Mouse (Mus musculus) Patski (cell line): ENCODE measurements around the gene Cdk14. TPM values are rescaled to one million over a fixed set of nuclear protein-coding genes. Genes with fewer than 3 reads are reported as not detected.

ENCODE experiments used
- ATAC-seq: fragments of 100-300 bp; one replicate; pipeline ENCODE4 v1.8.0; 2021
- CTCF ChIA-PET: fragments of 350-600 bp; sonication (Branson Sonifier 250); formaldehyde crosslinking; loops from one replicate; lab custom pipeline; 2022; ENCODE audit warnings: inconsistent platforms; lab: Charles Lee
- POLR2A ChIA-PET: fragments of 350-600 bp; sonication (Branson Sonifier 250); formaldehyde crosslinking; loops from one replicate; lab custom pipeline; 2022; ENCODE audit warnings: antibody characterized with exemption, inconsistent platforms; lab: Charles Lee
- DNase-seq: peaks from one replicate; pipeline ENCODE4 v3.0.0-alpha.2; 2011; ENCODE audit warnings: low read depth, low spot score
- H3K27me3 ChIP-seq: fragments of 371-371 bp; one replicate; pipeline ENCODE4 v1.5.1; 2021
- CTCF ChIP-seq: fragments of 100-300 bp; IDR thresholded peaks from one replicate; pipeline ENCODE4 v1.5.1; 2021
- in situ Hi-C: fragments of 300-500 bp; cut with MboI; formaldehyde crosslinking; loops from 3 replicates; pipeline ENCODE4 v1.11.1; 2018; ENCODE audit warnings: low pct_unique_long_range_greater_than_20kb, mixed read lengths
- polyA plus RNA-seq: library from polyadenylated mRNA; unstranded; gene quantifications from one replicate; pipeline ENCODE4 v1.2.3, GENCODE M21; 2021

Gene Cdk14
- polyA plus RNA-seq, 1 experiment from 2014 or later: 21.7 TPM

DNA sequence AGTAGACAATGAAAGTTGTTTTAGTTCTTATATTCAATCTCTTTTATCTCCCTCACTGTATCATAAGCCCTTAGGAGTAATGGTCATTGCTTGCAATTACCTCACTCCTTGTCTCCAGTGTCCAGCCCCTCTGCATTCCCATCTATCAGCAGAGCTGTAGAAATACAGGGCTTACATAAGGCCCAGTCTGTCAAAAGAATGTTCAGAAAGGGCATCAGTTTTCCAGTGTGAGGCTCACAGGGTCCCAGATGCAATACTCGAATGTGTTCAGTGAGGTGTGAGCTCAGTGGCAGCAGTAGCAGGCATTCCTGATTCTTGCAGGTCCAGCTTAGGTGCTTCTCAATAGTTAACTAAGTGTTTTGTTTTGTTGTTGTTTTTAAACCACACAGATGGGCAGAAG lies 365.8 kb downstream of the Cdk14 start:
- ATAC-seq (no peak), DNase-seq (no peak)
- in situ Hi-C loops: no loop called here
- no peaks in the 10 kb centered on the region for H3K27me3 ChIP-seq
- CTCF ChIA-PET: interaction anchor here (1.5 kb wide), 1 partner anchor 9 kb away, joined by 5 read pairs; no protein-coding TSS in a partner anchor
- no peak for TF ChIP-seq CTCF
- POLR2A ChIA-PET: no interaction called here

- no peak for DNase-seq
- CTCF ChIA-PET: interaction anchor here (0.7 to 1.3 kb wide), 3 partner anchors 10 to 83 kb away, joined by 3 to 5 read pairs (median 3); no protein-coding TSS in a partner anchor
- no peak for ATAC-seq
- in situ Hi-C loops: no loop called here
- POLR2A ChIA-PET: interaction anchor here (0.7 kb wide), 1 partner anchor 111 kb away, joined by 5 read pairs; no protein-coding TSS in a partner anchor
- TF ChIP-seq CTCF: no peak
- no peaks in the 10 kb centered on the region for H3K27me3 ChIP-seq
Measured at GRCm38 (mm10) chr5:5044326-5044725, 375.8 kb downstream of the Cdk14 start.

GRCm38 (mm10) chr5:5042735-5043134 lies 377.4 kb downstream of the Cdk14 start:
- DNase-seq (no peak), ATAC-seq (no peak)
- ChIA-PET POLR2A (interaction anchor here (0.7 kb wide), 1 partner anchor 88 kb away, joined by 3 read pairs; no protein-coding TSS in a partner anchor), CTCF (interaction anchor here (1.0 to 1.5 kb wide), 2 partner anchors 10 to 13 kb away, joined by 3 to 4 read pairs; no protein-coding TSS in a partner anchor)
- H3K27me3 ChIP-seq: no peaks in the 10 kb centered on the region
- TF ChIP-seq CTCF: no peak
- in situ Hi-C loops: no loop called here

DNA sequence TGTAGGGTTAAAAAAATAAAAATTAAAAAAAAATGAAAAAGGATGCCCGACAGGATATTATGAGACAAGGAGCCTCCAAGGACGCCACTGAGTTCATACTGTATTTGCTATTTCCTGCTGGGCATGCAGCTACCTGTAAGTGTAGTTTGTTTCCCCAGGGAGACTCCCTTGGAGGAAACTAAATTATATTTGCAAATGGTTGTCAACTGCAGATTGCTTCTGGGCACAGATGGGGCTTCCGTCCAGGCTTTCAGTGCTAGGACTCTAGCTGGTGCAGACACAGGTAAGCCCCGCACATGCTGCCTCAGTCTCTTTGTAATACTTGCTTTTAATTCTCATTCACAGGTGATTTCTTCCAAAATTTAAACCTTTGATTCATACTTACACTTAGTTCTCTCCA lies 378.6 kb downstream of the Cdk14 start:
- DNase-seq (no peak), ATAC-seq (no peak)
- no peak for TF ChIP-seq CTCF
- ChIA-PET POLR2A (no interaction called here), CTCF (no interaction called here)
- no peaks in the 10 kb centered on the region for H3K27me3 ChIP-seq
- in situ Hi-C loops: no loop called here

- POLR2A ChIA-PET: interaction anchor here (0.8 kb wide), 1 partner anchor 10 kb away, joined by 4 read pairs; no protein-coding TSS in a partner anchor
- DNase-seq: no peak
- in situ Hi-C loops: no loop called here
- H3K27me3 ChIP-seq: no peaks in the 10 kb centered on the region
- TF ChIP-seq CTCF: no peak
- CTCF ChIA-PET: no interaction called here
- no peak for ATAC-seq
Measured at GRCm38 (mm10) chr5:5039700-5040284, 380.3 kb downstream of the Cdk14 start.

- no peaks in the 10 kb centered on the region for H3K27me3 ChIP-seq
- POLR2A ChIA-PET: no interaction called here
- CTCF ChIA-PET: no interaction called here
- ATAC-seq: no peak
- in situ Hi-C loops: no loop called here
- TF ChIP-seq CTCF: no peak
- DNase-seq: no peak
Measured at GRCm38 (mm10) chr5:5033445-5033844, 386.7 kb downstream of the Cdk14 start.

GRCm38 (mm10) chr5:5032847-5033246 lies 387.3 kb downstream of the Cdk14 start:
- CTCF ChIA-PET: interaction anchor here (1.0 to 1.2 kb wide), 2 partner anchors 10 to 25 kb away, joined by 3 to 4 read pairs; no protein-coding TSS in a partner anchor
- ATAC-seq: no peak

GRCm38 (mm10) chr5:5032446-5032845 lies 387.7 kb downstream of the Cdk14 start:
- ATAC-seq (no peak), DNase-seq (no peak)
- no peaks in the 10 kb centered on the region for H3K27me3 ChIP-seq
- ChIA-PET POLR2A (no interaction called here), CTCF (interaction anchor here (1.0 to 1.5 kb wide), 3 partner anchors 11 to 25 kb away, joined by 3 to 4 read pairs (median 4); no protein-coding TSS in a partner anchor)
- no peak for TF ChIP-seq CTCF
- in situ Hi-C loops: no loop called here

More at GRCm38 (mm10) chr5:5032847-5033246, 387.3 kb downstream of the Cdk14 start:
- no peak for DNase-seq
- POLR2A ChIA-PET: no interaction called here
- in situ Hi-C loops: no loop called here
- H3K27me3 ChIP-seq: no peaks in the 10 kb centered on the region
- no peak for TF ChIP-seq CTCF

DNA sequence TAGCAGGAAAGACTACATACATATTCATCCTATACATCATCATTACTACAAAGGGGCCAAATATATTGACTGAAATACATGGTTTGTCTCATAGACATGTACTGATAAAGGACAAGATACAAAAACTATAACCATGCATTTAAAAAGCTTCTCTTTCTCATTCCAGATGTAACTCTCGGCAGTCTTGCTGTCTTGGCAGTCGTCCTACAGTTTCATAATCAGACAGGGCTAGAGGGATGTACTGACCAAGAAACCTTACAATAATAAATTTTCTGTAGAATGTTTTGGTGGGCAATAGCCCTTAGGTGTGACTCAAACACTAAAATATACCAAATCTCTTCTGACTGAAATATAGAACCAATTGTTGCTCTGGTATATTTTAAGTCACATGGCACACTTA lies 389.7 kb downstream of the Cdk14 start:
- in situ Hi-C loops: no loop called here
- POLR2A ChIA-PET: no interaction called here

GRCm38 (mm10) chr5:5018959-5019358 lies 401.2 kb downstream of the Cdk14 start:
- ChIA-PET CTCF (no interaction called here), POLR2A (no interaction called here)
- no peaks in the 10 kb centered on the region for H3K27me3 ChIP-seq
- no peak for TF ChIP-seq CTCF
- in situ Hi-C loops: no loop called here
- ATAC-seq (no peak), DNase-seq (no peak)

More for the DNA sequence above, 389.7 kb downstream of the Cdk14 start:
- ATAC-seq (no peak), DNase-seq (no peak)
- CTCF ChIA-PET: interaction anchor here (1.2 to 1.7 kb wide), 3 partner anchors 12 to 23 kb away, joined by 3 read pairs; no protein-coding TSS in a partner anchor
- H3K27me3 ChIP-seq: no peaks in the 10 kb centered on the region
- no peak for TF ChIP-seq CTCF

DNA sequence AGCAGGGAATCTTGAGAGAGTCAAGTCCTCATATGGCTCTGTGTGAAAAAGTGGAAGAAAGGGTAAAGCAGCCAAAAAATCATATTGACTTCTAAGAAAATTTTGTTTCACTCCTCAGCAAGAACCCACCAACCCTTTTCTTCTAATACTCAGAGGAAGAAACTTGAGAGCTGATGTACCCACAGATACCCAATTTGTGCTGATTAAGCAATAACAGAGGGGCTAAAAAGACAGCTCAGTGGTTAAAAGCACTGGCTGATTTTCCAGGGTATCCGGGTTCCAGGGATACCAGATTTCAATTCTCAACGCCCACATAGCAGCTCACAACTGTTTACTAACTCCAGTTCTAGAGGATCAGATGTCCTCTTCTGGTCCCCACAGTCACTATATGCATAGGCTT lies 401.9 kb downstream of the Cdk14 start:
- in situ Hi-C loops: no loop called here
- ATAC-seq: no peak
- DNase-seq: no peak
- ChIA-PET POLR2A (no interaction called here), CTCF (no interaction called here)
- no peaks in the 10 kb centered on the region for H3K27me3 ChIP-seq
- TF ChIP-seq CTCF: no peak
